Comparison of ENCODE assay signal across 8 mouse cellular contexts in genomic region chrX:72895388-72896054, GRCm38 (mm10). TPM values are rescaled to one million over a fixed set of nuclear protein-coding genes. Genes with fewer than 3 reads are reported as not detected.
A peak's percentile ranks its signal among the peaks of the same experiment; 100 is the strongest.
DNase-seq lines count a peak whose midpoint lies in the region; ATAC-seq lines count a peak whose summit lies in the region.

No protein-coding gene starts in this region.

- H3K9me3 ChIP-seq in forebrain, embryonic 15.5 days, result no peaks in the 10 kb centered on the region
- no peaks in the 10 kb centered on the region for H3K9me3 ChIP-seq in hindbrain, embryonic 14.5 days (ENCODE audit: control insufficient read depth, low read length)

- no peaks in the 10 kb centered on the region for H3K36me3 ChIP-seq in forebrain, embryonic 15.5 days
- H3K36me3 ChIP-seq in hindbrain, embryonic 14.5 days (replicated peaks; ENCODE audit: control insufficient read depth, insufficient read depth), result no peaks in the 10 kb centered on the region

- DNase-seq in hindbrain, embryonic 14.5 days (ENCODE audit: low spot score), result peak; percentile 71
- peak; percentile 60 for DNase-seq in mesoderm, embryonic 11.5 days (ENCODE audit: low read depth, low spot score)
- DNase-seq in right cerebral cortex, adult 2 months (ENCODE audit: low spot score in 2 of 2), result peak; percentile 36 to 50
- DNase-seq in kidney, adult 18-20 months, result no peak
- no peak for DNase-seq in testis, postnatal 10 days (ENCODE audit: low spot score)
- no peak for DNase-seq in adrenal gland, postnatal 4 days (ENCODE audit: low spot score in 2 of 2)
- DNase-seq in adrenal gland, postnatal 10 days, result no peak

- peaks cover 10% of the 10 kb centered on the region for H3K4me1 ChIP-seq in forebrain, embryonic 15.5 days
- peaks cover 8% of the 10 kb centered on the region; the same call in 1 of the 2 replicates for H3K4me1 ChIP-seq in hindbrain, embryonic 14.5 days (replicated peaks; ENCODE audit: control insufficient read depth, insufficient read depth, low read length)

- H3K9ac ChIP-seq in forebrain, embryonic 15.5 days (replicated peaks), result no peak overlapping the region
- no peak overlapping the region for H3K9ac ChIP-seq in hindbrain, embryonic 14.5 days

- 30% methylated on average over 5 of the region's 5 CpGs for WGBS in forebrain, embryonic 15.5 days
- 30% methylated on average over 5 of the region's 5 CpGs for WGBS in hindbrain, embryonic 14.5 days

- peak overlapping the region; percentile 28 for H3K4me2 ChIP-seq in forebrain, embryonic 15.5 days (replicated peaks)
- peak overlapping the region; percentile 30 for H3K4me2 ChIP-seq in hindbrain, embryonic 14.5 days (replicated peaks)

- H3K27ac ChIP-seq in forebrain, embryonic 15.5 days (replicated peaks), result peak overlapping the region; percentile 82
- H3K27ac ChIP-seq in hindbrain, embryonic 14.5 days, result peak overlapping the region; percentile 87

- H3K27me3 ChIP-seq in forebrain, embryonic 15.5 days, result no peaks in the 10 kb centered on the region
- no peaks in the 10 kb centered on the region for H3K27me3 ChIP-seq in hindbrain, embryonic 14.5 days (ENCODE audit: control insufficient read depth, insufficient read depth, low read length)

- H3K4me3 ChIP-seq in forebrain, embryonic 15.5 days, result no peak overlapping the region
- no peak overlapping the region for H3K4me3 ChIP-seq in hindbrain, embryonic 14.5 days (replicated peaks; ENCODE audit: low read length)

- ATAC-seq in forebrain, embryonic 15.5 days (replicated peaks), result peak; percentile 98
- peak; percentile 97 for ATAC-seq in hindbrain, embryonic 14.5 days (ENCODE audit: low FRiP score)

RNA-seq across cellular contexts. Expression of gene Cetn2, which starts 22.7 kb away (rescaled TPM):
- polyA plus RNA-seq in forebrain, embryonic 15.5 days (2015; fragmentation: Nextera tagmentation; extraction: Ambion mirVana), result 76.5 and 76.8 TPM in 2 replicates
- 78.6 and 81.5 TPM in 2 replicates for polyA plus RNA-seq in hindbrain, embryonic 14.5 days (2014; fragmentation: Nextera tagmentation; extraction: Ambion mirVana)
- 10 to 100 TPM; 45.9 to 46.0 TPM for total RNA-seq in adrenal gland, postnatal 4 days (2021)
- 10 to 100 TPM; 39.1 to 39.5 TPM for total RNA-seq in adrenal gland, postnatal 10 days (2021)

RNA-seq across cellular contexts. Expression of gene Nsdhl, which starts 22.8 kb away (rescaled TPM):
- polyA plus RNA-seq in forebrain, embryonic 15.5 days (2015; fragmentation: Nextera tagmentation; extraction: Ambion mirVana), result 36.9 and 38.0 TPM in 2 replicates
- 51.0 and 58.6 TPM in 2 replicates for polyA plus RNA-seq in hindbrain, embryonic 14.5 days (2014; fragmentation: Nextera tagmentation; extraction: Ambion mirVana)
- total RNA-seq in adrenal gland, postnatal 4 days (2021), result 10 to 100 TPM; 25.2 to 25.5 TPM
- total RNA-seq in adrenal gland, postnatal 10 days (2021), result 10 to 100 TPM; 20.5 to 23.2 TPM

Comparison
In these comparisons a context has a peak if more than half of its experiments do, and no peak if none do; other contexts are left out.
1. DNase-seq: peak in hindbrain, embryonic 14.5 days (single experiment), mesoderm, embryonic 11.5 days (single experiment) and right cerebral cortex, adult 2 months (2 of 2); none in kidney, adult 18-20 months (single experiment), testis, postnatal 10 days (single experiment), adrenal gland, postnatal 4 days (0 of 2) and adrenal gland, postnatal 10 days (single experiment).